Mouse (Mus musculus) right cerebral cortex, postnatal 14 days (tissue): ENCODE measurements around the gene 4933421I07Rik.

Experiments used
- DNase-seq: peaks from one replicate; pipeline ENCODE4 v3.0.0; 2022

The 4933421I07Rik gene

DNA sequence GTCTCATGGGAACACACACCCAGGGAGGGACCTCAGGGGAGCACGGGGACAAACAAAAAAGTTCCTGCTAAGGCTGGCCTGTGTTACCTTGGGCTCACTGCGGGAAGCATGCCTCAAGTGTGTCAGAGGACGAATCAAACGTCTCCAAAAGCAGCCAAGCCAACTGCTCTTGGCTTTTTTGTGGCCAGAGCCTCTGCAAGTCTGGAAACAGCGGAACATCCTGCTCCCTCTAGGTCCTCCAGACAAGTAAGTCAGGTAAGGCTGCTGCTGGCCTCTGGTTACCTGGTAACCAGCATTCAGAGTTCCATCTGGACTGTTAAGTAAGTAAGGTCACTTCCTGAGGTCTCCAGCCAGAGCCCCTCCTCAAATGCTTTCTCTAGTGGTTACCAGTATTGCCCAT is at the start of gene 4933421I07Rik:
TSS of gene 4933421I07Rik (minus strand) at position 271 of the 400 bp plus-strand sequence.
- no peak for DNase-seq

DNA sequence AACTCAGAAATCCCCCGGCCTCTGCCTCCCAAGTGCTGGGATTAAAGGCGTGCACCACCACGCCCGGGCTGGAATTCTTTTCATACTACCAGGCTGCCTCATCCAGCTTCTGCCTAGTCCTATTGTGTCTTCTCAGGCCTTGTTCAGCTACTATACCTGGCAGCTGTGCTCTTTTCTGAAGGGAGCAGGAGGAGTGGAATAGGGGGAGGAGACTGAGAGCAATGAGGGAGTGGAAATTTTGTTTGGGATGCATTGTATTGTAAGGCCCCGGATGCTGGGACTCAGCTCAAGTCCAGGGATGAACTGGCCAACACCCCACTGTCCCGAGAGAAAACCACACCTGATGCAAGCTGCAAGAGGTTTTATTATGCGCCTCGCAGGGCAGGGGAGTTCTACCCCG is 49.4 kb upstream of the 4933421I07Rik start:
- no peak for DNase-seq

DNA sequence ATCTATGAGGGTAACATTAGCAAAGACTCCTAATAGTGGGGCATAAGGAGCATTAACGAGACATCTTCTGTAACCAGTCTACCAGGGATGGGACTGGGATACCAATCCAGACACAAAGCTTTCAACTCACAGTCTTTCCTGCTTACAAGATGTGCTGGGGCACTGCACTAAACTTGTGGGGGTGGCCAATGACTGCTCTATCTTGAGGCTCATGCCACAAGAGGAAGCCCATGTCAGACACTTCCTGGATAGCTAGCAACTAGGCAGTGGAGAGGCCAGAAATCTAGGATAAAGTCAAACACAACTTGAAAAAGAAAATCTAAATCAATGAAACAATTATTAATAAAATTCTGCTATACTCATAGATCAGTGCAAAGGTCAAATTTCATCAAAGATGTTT is 48.3 kb upstream of the 4933421I07Rik start:
- no peak for DNase-seq

DNA sequence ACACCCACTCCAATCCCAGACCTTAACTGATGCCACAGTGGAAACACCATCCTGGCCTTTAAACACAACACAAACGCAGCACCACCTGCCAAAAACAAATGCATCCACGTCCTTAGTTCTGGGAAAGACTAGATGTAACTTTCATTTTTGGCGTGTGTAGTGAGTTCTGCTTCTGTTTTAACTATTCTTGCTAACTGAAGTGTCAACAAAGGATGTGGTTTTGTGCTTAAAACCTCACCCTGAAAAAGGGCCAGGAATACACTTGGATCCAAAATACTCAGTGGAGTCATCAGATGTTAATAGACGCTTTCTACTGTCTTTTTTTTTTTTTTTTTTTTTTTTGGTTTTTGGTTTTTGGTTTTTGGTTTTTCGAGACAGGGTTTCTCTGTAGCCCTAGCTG is 42.9 kb upstream of the 4933421I07Rik start:
- DNase-seq = no peak

DNA sequence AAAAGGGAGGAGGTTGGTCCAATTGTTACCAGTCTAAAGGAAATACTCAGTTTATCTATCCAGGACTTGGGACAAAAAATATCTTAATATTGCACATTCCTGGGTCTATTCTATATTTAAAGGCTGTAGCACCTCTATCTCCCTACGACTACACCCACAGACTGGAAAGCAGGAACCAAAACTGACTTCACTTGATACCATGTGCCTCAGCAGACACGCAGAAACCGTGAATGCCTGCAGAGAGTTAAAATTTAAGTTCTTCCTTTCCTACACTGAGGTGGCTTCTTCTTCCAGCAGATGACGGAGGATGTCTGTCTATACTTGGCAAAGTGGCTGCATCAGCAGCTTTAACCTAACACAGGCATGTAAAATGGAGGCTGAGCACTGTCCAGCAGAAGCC is 42.4 kb upstream of the 4933421I07Rik start:
- no peak for DNase-seq

DNA sequence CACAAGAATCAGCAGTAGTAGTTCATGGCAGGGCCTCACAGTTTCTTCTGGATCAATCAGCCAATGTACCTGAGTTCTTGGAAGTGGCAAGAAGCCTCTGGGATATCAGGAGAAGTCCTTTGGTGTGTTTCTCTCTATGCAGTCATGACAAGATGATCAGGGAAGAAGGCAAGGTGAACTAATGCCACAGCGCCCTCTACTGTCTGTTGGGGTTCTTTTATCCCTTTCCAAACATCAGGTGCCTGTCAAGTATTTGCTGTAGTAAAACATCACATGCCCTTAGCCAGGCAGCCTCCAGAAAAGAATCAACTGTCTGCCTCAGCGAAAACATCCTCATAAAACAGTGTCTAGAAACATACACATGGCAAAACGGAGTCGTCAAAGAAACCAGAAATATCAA is 6.7 kb upstream of the 4933421I07Rik start:
- DNase-seq = no peak

DNA sequence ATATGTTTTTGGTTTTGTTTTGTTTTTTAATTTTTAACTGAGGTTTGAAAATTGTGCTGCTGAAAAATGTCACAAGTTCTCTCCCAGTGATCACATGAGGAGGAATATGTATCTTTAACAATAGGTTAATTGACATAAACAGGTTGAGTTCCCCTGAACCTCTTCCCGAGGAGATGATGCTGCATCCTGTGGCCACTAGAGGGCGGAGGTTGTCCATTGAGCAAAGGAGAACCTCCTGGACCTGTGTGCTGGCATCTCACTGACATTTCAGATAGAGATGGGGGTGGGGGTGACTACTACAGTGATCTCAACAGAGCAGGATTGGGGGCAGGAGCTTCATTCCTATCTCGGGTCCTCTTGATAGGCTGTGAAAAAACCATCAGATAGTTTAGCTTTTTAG is 2.7 kb upstream of the 4933421I07Rik start:
- DNase-seq = no peak

DNA sequence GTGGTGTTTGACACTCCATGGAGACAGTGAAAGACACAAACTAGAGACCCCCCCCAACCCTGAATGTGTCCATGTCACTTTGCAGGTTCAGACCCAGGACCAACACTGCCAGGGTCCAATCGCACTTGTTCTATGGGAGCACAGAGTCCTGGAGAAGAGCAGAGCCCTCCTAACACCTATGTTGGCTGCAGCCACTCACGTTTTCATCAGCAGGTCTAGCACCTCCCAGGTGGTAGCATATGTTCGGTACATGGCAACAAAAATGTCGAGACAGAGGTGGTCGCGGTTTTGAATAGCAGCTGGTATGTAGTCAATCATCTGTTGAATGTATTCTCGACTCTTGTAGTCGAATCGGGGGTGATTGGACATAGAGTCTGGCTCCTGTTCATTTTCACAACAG is 568 bp downstream of the 4933421I07Rik start:
- DNase-seq = no peak
